Mouse (Mus musculus): ENCODE data around the gene Dusp8. TPM values are rescaled to one million over a fixed set of nuclear protein-coding genes. Genes with fewer than 3 reads are reported as not detected.

Gene Dusp8
- polyA plus RNA-seq, 1 experiment from 2014 or later: 2.7 TPM

DNA sequence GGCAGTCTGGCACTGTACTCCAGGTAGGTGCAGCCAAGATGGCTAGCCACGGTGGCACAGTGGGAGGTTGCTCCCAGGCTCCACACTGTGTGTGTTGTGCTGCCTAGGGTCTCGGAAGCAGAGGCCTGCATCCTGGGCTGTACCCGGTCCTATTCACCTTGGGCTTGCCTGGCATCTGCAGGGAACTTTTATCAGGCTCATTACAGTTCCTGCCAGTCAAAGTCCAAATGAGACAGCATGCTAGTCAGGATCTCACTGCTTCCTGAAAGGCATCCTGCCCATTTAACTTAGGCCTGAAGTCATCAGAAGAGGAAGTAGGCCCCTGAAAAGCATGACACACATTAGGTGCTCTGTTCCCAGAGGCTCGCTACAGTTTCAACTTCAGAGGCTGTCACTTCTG is 27.2 kb downstream of the Dusp8 start:
- Histone ChIP-seq H3K4me3 (no peak overlapping the region), H3K4me1 (no peaks in the 10 kb centered on the region), H3K9ac (no peak overlapping the region), H3K36me3 (no peaks in the 10 kb centered on the region), H3K4me2 (no peak overlapping the region), H3K27me3 (peaks cover 3% of the 10 kb centered on the region; the same call in 1 of the 2 replicates), H3K27ac (no peak overlapping the region), H3K9me3 (no peaks in the 10 kb centered on the region)
- ATAC-seq (ENCODE audit: borderline replicate concordance, extremely low read depth, low FRiP score, low TSS enrichment): no peak
- 55% methylated on average over 4 of the region's 4 CpGs for WGBS

DNA sequence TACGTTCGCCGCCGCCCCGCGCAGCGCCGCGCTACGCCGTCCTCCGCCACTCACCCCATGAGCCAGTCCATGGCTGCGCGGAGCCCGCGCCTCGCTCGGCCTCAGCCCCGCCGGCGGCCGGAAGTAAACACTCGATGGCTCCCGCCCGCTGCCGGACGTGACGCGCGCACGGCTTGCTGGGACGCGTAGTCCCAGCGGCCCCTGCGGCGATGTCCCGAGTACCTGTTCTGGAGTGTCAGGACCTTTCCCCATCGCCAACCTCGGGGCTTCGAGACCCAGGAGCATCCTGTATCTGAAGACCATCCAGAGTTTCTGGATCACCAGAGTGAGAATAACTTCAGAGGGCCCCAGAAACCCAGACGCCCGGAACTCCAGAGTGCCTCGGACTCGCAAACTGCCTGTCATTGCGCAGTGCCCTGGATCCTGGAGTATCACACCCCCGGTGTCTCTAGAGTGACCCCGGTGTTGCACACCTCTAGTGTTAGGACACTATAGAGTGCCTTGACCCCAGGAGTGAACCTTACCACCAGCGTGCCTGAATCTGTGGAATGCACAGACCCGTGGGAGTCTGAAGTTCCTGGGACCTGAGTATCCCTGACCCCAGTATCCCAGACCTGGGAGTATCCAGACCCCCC is 34.6 kb downstream of the Dusp8 start, which contains the start of gene Mob2:
TSS of gene Mob2 (minus strand) at position 135 of the 635 bp plus-strand sequence.
- no peaks in the 10 kb centered on the region; the same call in 1 of the 2 replicates for H3K27me3 ChIP-seq

DNA sequence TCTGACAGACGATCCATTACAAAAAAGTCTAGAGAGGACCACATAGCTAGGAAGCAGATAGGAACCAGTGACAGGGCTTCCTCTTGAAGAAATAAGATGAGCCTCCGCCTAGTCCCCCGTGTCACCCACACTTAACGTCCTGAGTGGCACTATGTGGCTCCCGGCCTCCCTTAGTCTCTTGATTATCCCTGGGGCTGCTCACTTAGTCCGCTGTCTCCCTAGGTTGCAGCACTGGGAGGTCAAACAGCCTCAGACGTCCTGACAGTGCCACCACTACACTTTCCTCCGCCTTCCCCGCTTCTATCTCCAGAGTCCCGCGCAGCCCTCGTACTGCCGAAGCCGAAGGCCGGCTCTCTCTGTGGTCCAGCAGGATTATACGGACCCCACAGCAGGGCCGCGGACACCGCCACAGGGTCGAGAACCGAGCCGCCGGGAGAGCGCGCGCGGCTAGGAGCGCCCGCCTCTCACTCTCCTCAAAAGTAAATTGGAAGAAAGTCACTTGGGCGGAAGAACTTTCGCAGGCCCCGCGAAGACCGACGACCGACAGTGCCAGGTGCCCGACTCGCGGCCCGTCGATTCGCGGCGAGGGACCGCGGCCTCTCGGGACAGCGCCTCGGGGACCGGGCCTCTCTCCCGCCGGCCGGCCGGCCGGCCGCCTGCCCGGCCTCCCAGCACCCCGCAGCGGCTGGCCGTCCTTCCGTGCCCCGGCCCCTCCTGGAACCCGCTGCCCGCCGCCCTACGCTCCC is 35.3 kb downstream of the Dusp8 start:
- ATAC-seq (ENCODE audit: borderline replicate concordance, extremely low read depth, low FRiP score, low TSS enrichment): peak; percentile 43
- H3K27me3 ChIP-seq: no peaks in the 10 kb centered on the region; the same call in 1 of the 2 replicates
- 0 out of 2 replicates have a peak, but pooled peaks cover 5% of the 10 kb centered on the region for H3K36me3 ChIP-seq
- peaks cover 23% of the 10 kb centered on the region for H3K4me1 ChIP-seq
- peak overlapping the region; percentile 92 for H3K9ac ChIP-seq
- peak overlapping the region; percentile 70 for H3K27ac ChIP-seq
- under 1% methylated on average over 66 of the region's 66 CpGs for WGBS
- H3K4me2 ChIP-seq: peak overlapping the region; percentile 76
- H3K9me3 ChIP-seq: no peaks in the 10 kb centered on the region
- H3K4me3 ChIP-seq: peak overlapping the region; percentile 79

More for the DNA sequence above, 34.6 kb downstream of the Dusp8 start, which contains the start of gene Mob2:
- ATAC-seq (ENCODE audit: borderline replicate concordance, extremely low read depth, low FRiP score, low TSS enrichment): peak; percentile 94
- peaks cover 23% of the 10 kb centered on the region for H3K4me1 ChIP-seq
- no peaks in the 10 kb centered on the region for H3K9me3 ChIP-seq
- H3K27ac ChIP-seq: peak within 1 kb of the TSS; percentile 70
- H3K36me3 ChIP-seq: 0 out of 2 replicates have a peak, but pooled peaks cover 2% of the 10 kb centered on the region
- peak within 1 kb of the TSS; percentile 76 for H3K4me2 ChIP-seq
- under 1% methylated on average over 49 of the region's 49 CpGs for WGBS
- H3K4me3 ChIP-seq: peak within 1 kb of the TSS; percentile 79
- peak within 1 kb of the TSS; percentile 92 for H3K9ac ChIP-seq

DNA sequence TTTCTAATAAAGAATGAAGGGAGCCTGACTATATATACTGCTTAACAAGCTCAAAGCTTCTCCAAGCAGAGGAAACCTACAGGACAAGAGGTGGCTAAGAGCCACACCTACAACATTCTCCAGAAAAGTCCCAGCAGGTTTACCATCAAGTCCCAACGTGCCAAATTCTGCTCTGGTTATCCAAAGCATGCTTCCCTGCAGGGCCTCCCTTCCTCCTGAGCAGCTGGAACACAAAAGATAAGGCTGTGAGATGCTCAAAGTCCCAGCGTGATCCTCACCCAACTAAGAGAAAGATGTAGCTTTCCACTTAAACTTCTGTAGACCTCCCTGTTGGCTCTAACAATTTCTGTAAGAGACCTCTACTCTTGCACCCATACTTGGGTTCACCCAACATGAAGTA is 36.6 kb downstream of the Dusp8 start:
- no peak overlapping the region for H3K9ac ChIP-seq
- no peak overlapping the region for H3K4me2 ChIP-seq
- H3K4me1 ChIP-seq: peaks cover 23% of the 10 kb centered on the region
- H3K27ac ChIP-seq: no peak overlapping the region
- no peak for ATAC-seq (ENCODE audit: borderline replicate concordance, extremely low read depth, low FRiP score, low TSS enrichment)
- H3K36me3 ChIP-seq: peaks cover 12% of the 10 kb centered on the region; the same call in 1 of the 2 replicates
- H3K27me3 ChIP-seq: no peaks in the 10 kb centered on the region
- no peaks in the 10 kb centered on the region for H3K9me3 ChIP-seq
- 51% methylated on average over 2 of the region's 2 CpGs for WGBS
- no peak overlapping the region for H3K4me3 ChIP-seq

DNA sequence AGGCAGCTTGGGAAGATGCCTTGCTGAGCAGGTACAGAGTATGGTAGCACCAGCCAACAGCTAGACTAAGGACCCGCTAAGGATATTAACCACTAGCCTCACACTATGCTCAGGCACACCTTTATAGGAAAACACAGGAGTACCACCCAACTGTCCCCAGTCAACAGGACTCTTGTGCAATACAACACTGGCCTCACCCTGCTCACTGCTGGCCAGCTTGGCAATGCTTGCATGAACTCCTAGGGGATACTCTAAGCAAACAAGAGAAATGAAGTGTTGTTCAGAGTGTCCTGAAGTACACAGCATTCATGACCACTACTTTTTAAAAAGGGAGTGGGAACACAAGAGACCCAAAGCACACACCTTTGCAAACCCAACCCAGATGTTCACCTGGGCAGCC is 38.5 kb downstream of the Dusp8 start:
- H3K9ac ChIP-seq: no peak overlapping the region
- no peak for ATAC-seq (ENCODE audit: borderline replicate concordance, extremely low read depth, low FRiP score, low TSS enrichment)
- WGBS: 93% methylated on average over 1 of the region's 1 CpGs

DNA sequence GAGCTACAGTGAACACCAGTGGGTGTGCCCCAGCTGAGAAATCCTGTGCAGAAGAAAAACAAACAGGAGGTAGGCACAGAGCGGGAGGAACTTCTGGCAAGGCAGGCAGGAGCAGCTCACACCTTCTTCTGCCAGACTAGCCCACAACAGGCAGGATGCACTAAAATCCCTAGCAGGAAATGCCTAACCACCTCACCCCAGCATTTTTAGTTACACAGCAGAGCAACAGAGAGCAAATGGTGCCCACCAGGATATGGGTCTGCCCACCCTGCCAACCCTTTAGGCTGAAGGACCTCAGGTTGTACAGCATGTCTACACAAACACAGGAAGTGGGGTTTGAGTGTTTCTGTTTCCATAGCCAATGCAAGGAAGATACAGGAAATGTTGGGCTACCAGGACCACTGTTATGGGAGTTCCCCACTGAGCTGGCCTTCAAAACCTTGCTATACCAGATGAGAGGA is 39.0 kb downstream of the Dusp8 start:
- no peak for ATAC-seq (ENCODE audit: borderline replicate concordance, extremely low read depth, low FRiP score, low TSS enrichment)
- Histone ChIP-seq H3K9me3 (no peaks in the 10 kb centered on the region), H3K9ac (no peak overlapping the region), H3K4me2 (no peak overlapping the region), H3K4me3 (no peak overlapping the region), H3K4me1 (peaks cover 22% of the 10 kb centered on the region), H3K27me3 (no peaks in the 10 kb centered on the region), H3K36me3 (peaks cover 12% of the 10 kb centered on the region; the same call in 1 of the 2 replicates), H3K27ac (0 out of 2 replicates have a peak overlapping the region, but pooled peaks have one; percentile 21)
- WGBS: 44% methylated on average over 1 of the region's 1 CpGs

More for the DNA sequence above, 38.5 kb downstream of the Dusp8 start:
- H3K27me3 ChIP-seq: no peaks in the 10 kb centered on the region
- peaks cover 12% of the 10 kb centered on the region; the same call in 1 of the 2 replicates for H3K36me3 ChIP-seq
- H3K4me3 ChIP-seq: no peak overlapping the region
- H3K9me3 ChIP-seq: no peaks in the 10 kb centered on the region
- H3K4me2 ChIP-seq: no peak overlapping the region
- H3K4me1 ChIP-seq: peaks cover 23% of the 10 kb centered on the region
- H3K27ac ChIP-seq: 0 out of 2 replicates have a peak overlapping the region, but pooled peaks have one; percentile 21

DNA sequence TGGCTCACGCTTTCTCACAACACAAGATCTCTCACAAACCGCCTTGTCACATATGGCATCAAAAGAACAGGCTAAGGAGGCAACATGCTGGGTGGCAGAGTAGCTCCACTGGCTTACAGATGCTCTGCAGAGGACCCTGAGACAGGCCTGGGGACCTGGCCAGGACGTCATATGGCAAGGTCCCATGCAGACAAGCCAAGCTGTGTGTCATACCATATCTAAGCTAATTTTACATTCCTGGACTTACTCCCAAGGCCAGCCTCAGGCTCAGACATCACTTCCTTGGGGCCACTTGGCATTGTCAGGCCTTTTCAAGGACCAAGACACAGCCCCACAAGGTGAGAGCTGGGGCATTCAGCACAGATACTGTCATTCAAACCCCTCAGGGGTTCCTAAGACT is 40.2 kb downstream of the Dusp8 start:
- Histone ChIP-seq H3K9ac (no peak overlapping the region), H3K4me3 (no peak overlapping the region), H3K27me3 (no peaks in the 10 kb centered on the region), H3K4me1 (peaks cover 18% of the 10 kb centered on the region), H3K36me3 (peaks cover 12% of the 10 kb centered on the region; the same call in 1 of the 2 replicates), H3K4me2 (no peak overlapping the region), H3K9me3 (no peaks in the 10 kb centered on the region), H3K27ac (no peak overlapping the region)
- ATAC-seq (ENCODE audit: borderline replicate concordance, extremely low read depth, low FRiP score, low TSS enrichment): no peak
- 79% methylated on average over 3 of the region's 3 CpGs for WGBS

DNA sequence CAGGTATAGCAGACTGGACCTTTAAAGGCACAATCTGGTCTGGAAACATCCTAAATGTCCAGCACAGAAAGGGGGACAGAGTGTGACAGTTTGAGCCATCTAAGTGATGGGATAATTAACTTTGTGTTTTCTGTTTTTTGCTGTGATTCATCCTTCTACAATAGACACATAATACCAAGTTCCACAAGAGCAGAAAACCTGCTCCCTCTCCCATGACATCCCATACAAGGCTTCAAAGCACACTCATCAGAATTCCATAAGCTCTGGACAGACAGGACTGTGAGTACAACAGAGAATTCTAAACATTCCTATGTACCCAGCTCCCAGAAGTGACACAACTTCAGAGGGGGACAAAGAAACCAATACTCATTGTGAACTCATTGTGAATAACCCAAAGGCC is 45.1 kb downstream of the Dusp8 start:
- no peak overlapping the region for H3K9ac ChIP-seq
- no peaks in the 10 kb centered on the region for H3K9me3 ChIP-seq
- no peaks in the 10 kb centered on the region for H3K27me3 ChIP-seq
- no peak for ATAC-seq (ENCODE audit: borderline replicate concordance, extremely low read depth, low FRiP score, low TSS enrichment)
- H3K4me2 ChIP-seq: no peak overlapping the region
- peaks cover 9% of the 10 kb centered on the region; the same call in 1 of the 2 replicates for H3K36me3 ChIP-seq
- no peak overlapping the region for H3K4me3 ChIP-seq
- peaks cover 3% of the 10 kb centered on the region for H3K4me1 ChIP-seq
- H3K27ac ChIP-seq: no peak overlapping the region

DNA sequence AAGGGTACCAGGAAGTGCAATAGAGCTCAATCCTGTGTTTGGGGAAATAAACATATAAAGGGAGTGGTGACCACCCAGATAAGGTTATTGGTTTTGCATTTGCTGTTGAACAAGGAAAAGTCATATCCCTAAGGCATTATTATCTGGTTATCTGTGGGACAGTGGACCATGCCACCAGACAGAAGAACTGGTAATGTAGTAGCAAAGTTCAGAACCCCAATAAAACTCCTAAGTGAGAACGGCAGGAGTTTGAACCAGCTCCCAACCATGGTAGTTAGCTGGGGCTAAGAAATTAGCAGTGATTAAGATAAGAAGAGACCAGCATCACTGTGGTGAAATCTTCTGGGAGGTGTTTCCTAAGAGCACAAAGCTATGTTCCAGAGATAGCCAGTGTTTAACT is 49.7 kb downstream of the Dusp8 start:
- no peaks in the 10 kb centered on the region for H3K9me3 ChIP-seq
- H3K27ac ChIP-seq: 0 out of 2 replicates have a peak overlapping the region, but pooled peaks have one; percentile 24
- no peak overlapping the region for H3K9ac ChIP-seq
- H3K27me3 ChIP-seq: no peaks in the 10 kb centered on the region
- no peak overlapping the region for H3K4me2 ChIP-seq
- H3K4me1 ChIP-seq: peaks cover 11% of the 10 kb centered on the region
- no peak overlapping the region for H3K4me3 ChIP-seq
- H3K36me3 ChIP-seq: no peaks in the 10 kb centered on the region
- WGBS: 76% methylated on average over 1 of the region's 1 CpGs
- ATAC-seq (ENCODE audit: borderline replicate concordance, extremely low read depth, low FRiP score, low TSS enrichment): no peak

DNA sequence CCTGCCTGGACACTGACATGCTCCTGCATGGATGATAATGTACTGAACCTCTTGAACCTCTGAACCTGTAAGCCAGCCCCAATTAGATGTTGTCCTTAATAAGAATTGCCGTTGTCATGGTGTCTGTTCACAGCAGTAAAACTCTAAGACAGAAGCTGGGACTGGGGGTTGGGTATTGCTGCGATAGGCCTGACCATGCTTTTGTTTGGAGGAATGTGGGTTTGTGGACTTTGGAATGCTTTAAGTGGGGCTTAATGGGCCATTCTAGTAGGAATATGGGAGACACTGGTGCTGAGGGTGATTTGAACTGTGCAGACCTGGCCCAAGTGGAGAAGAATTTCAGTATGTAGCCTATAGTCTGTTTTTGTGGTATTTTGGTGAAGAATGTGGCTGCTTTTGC is 50.3 kb downstream of the Dusp8 start:
- Histone ChIP-seq H3K27ac (0 out of 2 replicates have a peak overlapping the region, but pooled peaks have one; percentile 24), H3K36me3 (no peaks in the 10 kb centered on the region), H3K4me1 (peaks cover 14% of the 10 kb centered on the region), H3K9me3 (no peaks in the 10 kb centered on the region), H3K27me3 (no peaks in the 10 kb centered on the region), H3K4me2 (no peak overlapping the region), H3K9ac (no peak overlapping the region), H3K4me3 (no peak overlapping the region)
- ATAC-seq (ENCODE audit: borderline replicate concordance, extremely low read depth, low FRiP score, low TSS enrichment): no peak
- WGBS: 61% methylated on average over 2 of the region's 2 CpGs

DNA sequence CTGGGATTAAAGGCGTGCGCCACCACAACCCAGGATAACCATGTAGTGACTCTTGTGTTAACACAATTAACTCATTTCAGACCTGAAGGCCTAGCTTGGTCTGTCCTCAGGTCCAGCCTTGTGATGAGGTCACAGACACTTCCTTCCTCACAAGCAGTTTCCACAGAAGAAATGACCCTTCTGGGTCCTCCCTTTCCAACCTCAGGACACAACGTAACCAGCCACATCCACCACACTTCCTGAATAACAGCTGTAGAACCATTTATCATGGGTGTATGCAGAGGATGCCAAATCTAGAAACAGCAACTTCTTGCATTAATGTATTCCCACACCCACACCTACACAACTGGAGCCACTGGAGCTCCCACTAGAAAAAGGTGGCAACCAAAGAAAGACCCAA is 54.9 kb downstream of the Dusp8 start:
- 76% methylated on average over 3 of the region's 3 CpGs for WGBS

More for the DNA sequence above, 54.9 kb downstream of the Dusp8 start:
- H3K27ac ChIP-seq: no peak overlapping the region
- no peak overlapping the region for H3K9ac ChIP-seq
- H3K9me3 ChIP-seq: no peaks in the 10 kb centered on the region
- H3K4me3 ChIP-seq: no peak overlapping the region
- H3K4me1 ChIP-seq: peaks cover 15% of the 10 kb centered on the region
- no peak overlapping the region for H3K4me2 ChIP-seq
- H3K36me3 ChIP-seq: 0 out of 2 replicates have a peak, but pooled peaks cover 3% of the 10 kb centered on the region
- no peak for ATAC-seq (ENCODE audit: borderline replicate concordance, extremely low read depth, low FRiP score, low TSS enrichment)
- H3K27me3 ChIP-seq: no peaks in the 10 kb centered on the region
